Mouse (Mus musculus) liver, adult 2 months (tissue): ENCODE measurements around the gene Per2. TPM values are rescaled to one million over a fixed set of nuclear protein-coding genes. Genes with fewer than 3 reads are reported as not detected.

Experiments
- DNase-seq: peaks from one replicate; pipeline ENCODE4 v3.0.0-alpha.2; 2011; ENCODE audit warnings: low read depth, low spot score; ENCODE audit errors: extremely low read depth
- H3K27ac ChIP-seq: fragments of 200-500 bp; replicated peaks from 2 replicates; pipeline ENCODE4 v1.5.1; 2012; ENCODE audit warnings: low read depth, mild to moderate bottlenecking, control low read depth, inconsistent platforms, low read length; ENCODE audit not compliant: insufficient read depth
- H3K27me3 ChIP-seq: fragments of 200-500 bp; 2 replicates; pipeline ENCODE4 v1.6.1; 2012; ENCODE audit warnings: mild to moderate bottlenecking, moderate library complexity, low read length, inconsistent platforms; ENCODE audit not compliant: control insufficient read depth, insufficient read depth
- H3K36me3 ChIP-seq: fragments of 200-500 bp; 2 replicates; pipeline ENCODE4 v1.6.1; 2012; ENCODE audit warnings: low read length, inconsistent platforms; ENCODE audit not compliant: control insufficient read depth, insufficient read depth
- H3K4me1 ChIP-seq: fragments of 200-500 bp; 2 replicates; pipeline ENCODE4 v1.6.1; 2011; ENCODE audit warnings: low read length; ENCODE audit not compliant: control insufficient read depth, insufficient read depth
- H3K4me3 ChIP-seq: fragments of 200-500 bp; 2 replicates; pipeline ENCODE4 v1.5.1; 2011; ENCODE audit warnings: low read depth, mild to moderate bottlenecking, control low read depth, low read length, moderate library complexity; ENCODE audit not compliant: insufficient read depth
- H3K79me2 ChIP-seq: fragments of 200-500 bp; 2 replicates; pipeline ENCODE4 v1.6.1; 2012; ENCODE audit warnings: inconsistent platforms, mild to moderate bottlenecking, low read length, moderate library complexity; ENCODE audit not compliant: control insufficient read depth, insufficient read depth
- H3K9ac ChIP-seq: fragments of 200-500 bp; 2 replicates; pipeline ENCODE4 v1.6.1; 2012; ENCODE audit warnings: low read depth, mild to moderate bottlenecking, control low read depth, inconsistent platforms, low read length
- CTCF ChIP-seq: fragments of 200-500 bp; IDR thresholded peaks from 2 replicates; pipeline ENCODE4 v1.5.1; 2011; ENCODE audit warnings: low read depth, low read length, control low read depth
- POLR2A ChIP-seq: fragments of 200-500 bp; IDR thresholded peaks from 2 replicates; pipeline ENCODE4 v1.6.1; 2011; ENCODE audit warnings: low read length, control low read depth; ENCODE audit not compliant: insufficient read depth; ENCODE audit errors: extremely low read depth
- WGBS: fragments of 180-500 bp; shearing (Covaris S2); methylation state at CpG from one replicate; pipeline ENCODE4 v1.1.7; 2018; 5-methylcytosine and 5-hydroxymethylcytosine counted together
- polyA plus RNA-seq: library from polyadenylated mRNA; depleted of rRNA; stranded (reverse); fragments of >200 nt; gene quantifications from 2 replicates; pipeline ENCODE4 v1.2.3, GENCODE M21; 2012
- total RNA-seq: library from RNA; depleted of rRNA; stranded (reverse); fragments of >200 nt; gene quantifications from 2 replicates; pipeline ENCODE4 v1.2.3, GENCODE M21; 2014

The Per2 gene
- total and polyA plus RNA-seq, 2 experiments: 4.9 to 7.7 TPM

DNA sequence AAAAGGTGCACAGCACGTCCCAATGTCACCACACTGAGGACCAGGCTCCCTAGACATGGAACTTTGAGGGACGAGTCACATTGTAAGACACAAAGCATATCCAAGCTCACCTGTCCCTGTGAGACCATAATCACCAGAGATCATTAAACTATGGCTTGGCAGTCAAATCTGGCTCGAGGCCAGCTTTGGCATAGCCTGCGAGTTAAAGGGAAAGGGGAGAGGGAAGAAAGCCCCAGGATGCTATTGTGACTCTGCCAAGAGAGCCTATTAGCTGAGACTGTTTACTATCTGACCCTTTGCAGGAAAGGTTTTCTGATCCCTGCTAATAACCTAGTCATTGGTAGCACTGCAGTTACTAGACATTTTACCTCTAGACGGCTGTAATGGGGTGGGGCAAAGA lies 5.3 kb upstream of the Per2 start:
- Histone ChIP-seq H3K36me3 (no peaks in the 10 kb centered on the region), H3K4me1 (peaks cover 27% of the 10 kb centered on the region), H3K4me3 (no peak overlapping the region), H3K27ac (peak overlapping the region; percentile 59), H3K27me3 (no peaks in the 10 kb centered on the region), H3K9ac (no peak overlapping the region), H3K79me2 (no peaks in the 10 kb centered on the region)
- DNase-seq: peak; percentile 62
- TF ChIP-seq POLR2A (no peak), CTCF (no peak)
- 30% methylated on average over 5 of the region's 5 CpGs for WGBS

DNA sequence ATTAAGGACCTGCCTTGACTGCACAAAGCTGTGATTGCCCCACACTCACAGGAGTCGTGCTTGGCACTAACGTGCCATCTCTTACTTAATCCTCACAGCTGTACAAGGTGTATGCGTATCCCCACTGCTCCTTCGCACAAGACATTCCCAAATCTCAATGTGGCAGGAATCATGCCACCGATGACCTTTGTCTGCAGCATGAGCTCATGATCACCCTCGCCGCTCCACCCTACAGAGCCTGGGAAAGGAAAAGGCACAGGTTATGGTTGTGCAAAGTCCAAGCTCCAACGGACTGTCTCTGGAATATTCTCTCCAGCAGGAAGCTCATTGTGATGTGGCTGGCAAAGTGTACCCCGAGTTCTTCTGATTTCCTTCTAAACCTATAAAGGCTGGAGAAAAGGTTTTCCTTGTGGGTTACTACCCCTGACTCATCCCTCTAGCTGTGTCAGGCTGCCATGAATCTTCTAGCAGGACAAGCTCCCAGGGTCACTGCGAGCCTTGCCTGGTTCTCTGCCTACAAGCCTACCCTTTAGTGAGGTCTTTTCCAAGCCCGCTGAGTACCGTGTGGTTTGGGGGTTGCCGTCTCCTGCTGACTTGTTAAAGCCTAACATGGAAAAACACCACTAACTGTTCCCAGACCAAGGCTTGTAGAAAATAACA lies 4.3 kb upstream of the Per2 start:
- H3K4me3 ChIP-seq: no peak overlapping the region
- DNase-seq: peak; percentile 89

DNA sequence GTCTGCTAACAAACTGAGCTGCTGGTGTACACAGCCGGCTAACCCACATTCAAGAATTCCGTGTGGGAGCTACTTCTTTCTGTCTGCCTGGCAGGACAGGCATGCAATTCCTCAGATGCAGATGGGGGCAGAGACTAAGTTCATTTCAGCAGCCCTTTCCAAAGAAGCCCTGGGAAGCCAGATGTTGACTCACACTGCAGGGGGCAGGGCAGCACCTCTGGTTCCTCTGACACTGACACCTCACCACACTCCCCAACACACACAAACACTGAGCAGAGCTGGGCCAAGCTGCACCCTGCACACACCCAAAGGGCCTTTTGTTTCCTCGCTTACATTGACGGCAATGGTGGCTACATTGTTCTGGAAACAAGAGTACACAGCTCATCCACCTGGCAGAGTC lies 1.4 kb upstream of the Per2 start:
- 40% methylated on average over 4 of the region's 4 CpGs for WGBS
- Histone ChIP-seq H3K36me3 (no peaks in the 10 kb centered on the region), H3K27me3 (no peaks in the 10 kb centered on the region), H3K27ac (no peak overlapping the region), H3K4me1 (peaks cover 41% of the 10 kb centered on the region), H3K9ac (no peak overlapping the region), H3K79me2 (peaks cover 3% of the 10 kb centered on the region; the same call in 1 of the 2 replicates), H3K4me3 (no peak overlapping the region)
- peak; percentile 35; the same call in 1 of the 2 replicates for TF ChIP-seq CTCF
- no peak for TF ChIP-seq POLR2A
- no peak for DNase-seq

More for the DNA sequence above, 4.3 kb upstream of the Per2 start:
- TF ChIP-seq CTCF: no peak
- TF ChIP-seq POLR2A: no peak
- WGBS: 51% methylated on average over 13 of the region's 13 CpGs
- Histone ChIP-seq H3K79me2 (peaks cover 3% of the 10 kb centered on the region; the same call in 1 of the 2 replicates), H3K27ac (peak overlapping the region; percentile 59), H3K27me3 (no peaks in the 10 kb centered on the region), H3K4me1 (peaks cover 27% of the 10 kb centered on the region), H3K9ac (no peak overlapping the region; the same call in 1 of the 2 replicates), H3K36me3 (no peaks in the 10 kb centered on the region)

- Histone ChIP-seq H3K27ac (no peak overlapping the region), H3K9ac (no peak overlapping the region), H3K27me3 (no peaks in the 10 kb centered on the region), H3K36me3 (no peaks in the 10 kb centered on the region), H3K79me2 (peaks cover 6% of the 10 kb centered on the region; the same call in 1 of the 2 replicates), H3K4me1 (peaks cover 41% of the 10 kb centered on the region), H3K4me3 (no peak overlapping the region)
- TF ChIP-seq CTCF (no peak), POLR2A (no peak)
- DNase-seq: no peak
- WGBS: 27% methylated on average over 7 of the region's 7 CpGs
These were observed 945 bp upstream of the Per2 start for GRCm38 (mm10) chr1:91460069-91460468.

DNA sequence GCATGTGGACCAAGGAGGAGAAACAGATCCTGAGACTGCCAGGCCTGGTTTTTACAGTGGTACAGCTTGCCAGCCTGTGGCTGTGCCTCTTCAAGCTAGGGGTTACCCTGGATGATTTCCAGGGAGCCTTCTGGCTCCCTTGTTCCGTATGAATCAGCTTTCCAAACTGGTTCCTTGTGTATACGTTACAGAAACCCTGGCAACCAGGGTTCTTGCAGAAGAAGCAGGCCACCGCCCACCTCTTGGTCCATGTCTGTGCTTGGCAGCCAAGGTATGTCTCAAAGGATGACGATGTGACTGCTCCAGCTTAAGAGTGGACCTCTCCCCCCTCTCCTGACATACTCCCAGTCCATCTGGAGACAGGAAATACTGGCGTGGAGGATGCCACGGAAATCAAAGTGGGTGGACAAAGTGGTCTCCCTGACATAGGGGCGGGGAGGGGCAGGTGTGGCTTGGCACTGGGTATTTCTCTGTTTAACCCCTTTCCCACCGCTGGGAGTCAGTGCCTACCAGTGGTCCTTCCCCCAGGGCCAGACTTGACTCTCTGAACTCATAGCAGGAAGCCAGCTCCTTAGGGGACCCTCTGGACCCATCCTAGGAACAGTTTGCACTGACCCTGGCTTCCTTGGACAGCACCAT lies 782 bp downstream of the Per2 start:
- 0 out of 2 replicates have a peak, but pooled peaks have one; percentile 6 for TF ChIP-seq CTCF
- TF ChIP-seq POLR2A: no peak
- H3K27me3 ChIP-seq: no peaks in the 10 kb centered on the region
- H3K36me3 ChIP-seq: no peaks in the 10 kb centered on the region
- peak overlapping the region; percentile 75 for H3K4me3 ChIP-seq
- DNase-seq: no peak
- peak overlapping the region; percentile 89 for H3K27ac ChIP-seq
- under 1% methylated on average over 8 of the region's 8 CpGs for WGBS
- H3K4me1 ChIP-seq: peaks cover 42% of the 10 kb centered on the region
- H3K9ac ChIP-seq: peak overlapping the region; percentile 98
- H3K79me2 ChIP-seq: peaks cover 23% of the 10 kb centered on the region; the same call in 1 of the 2 replicates

- 23% methylated on average over 5 of the region's 5 CpGs for whole genome bisulfite sequencing
- H3K79me2 ChIP-seq: peaks cover 28% of the 10 kb centered on the region; the same call in 1 of the 2 replicates
- peak; percentile 71 for DNase-seq
- TF ChIP-seq CTCF: no peak
- no peak for TF ChIP-seq POLR2A
- no peaks in the 10 kb centered on the region for H3K36me3 ChIP-seq
- H3K27ac ChIP-seq: peak overlapping the region; percentile 89
- peak overlapping the region; percentile 98 for H3K9ac ChIP-seq
- H3K27me3 ChIP-seq: no peaks in the 10 kb centered on the region
- H3K4me3 ChIP-seq: peak overlapping the region; percentile 5
- peaks cover 39% of the 10 kb centered on the region for H3K4me1 ChIP-seq
These were observed 1.4 kb downstream of the Per2 start for GRCm38 (mm10) chr1:91457698-91458097.
